Mouse (Mus musculus): ENCODE measurements around the gene Gm10118. TPM values are rescaled to one million over a fixed set of nuclear protein-coding genes. Genes with fewer than 3 reads are reported as not detected.

The Gm10118 gene
- not detected in 2 replicates for polyA plus RNA-seq (2012; rRNA removed)

- Histone ChIP-seq H3K27me3 (ENCODE audit: control insufficient read depth, insufficient read depth, low read length) (no peaks in the 10 kb centered on the region), H3K4me1 (ENCODE audit: control insufficient read depth, insufficient read depth, insufficient read length, low read length) (no peaks in the 10 kb centered on the region), H3K36me3 (ENCODE audit: control insufficient read depth, insufficient read depth, low read length) (no peaks in the 10 kb centered on the region), H3K27ac (ENCODE audit: insufficient read depth, low read depth, low read length) (no peak within 1 kb of the TSS), H3K4me3 (ENCODE audit: low read depth, low read length) (no peak within 1 kb of the TSS)
- TF ChIP-seq CTCF (IDR thresholded peaks at IDR 0.05; ENCODE audit: extremely low read depth, insufficient read length, insufficient replicate concordance, low read depth, low read length) (no peak), POLR2A (IDR thresholded peaks at IDR 0.05; ENCODE audit: low read depth, low read length) (no peak)
Measured at GRCm38 (mm10) chr10:63927334-63927733, at the start of gene Gm10118. Gene Gm10118, minus strand, starts transcription at chr10:63927434.

- TF ChIP-seq CTCF (IDR thresholded peaks at IDR 0.05; ENCODE audit: extremely low read depth, insufficient read length, insufficient replicate concordance, low read depth, low read length), result no peak
- TF ChIP-seq POLR2A (IDR thresholded peaks at IDR 0.05; ENCODE audit: low read depth, low read length), result no peak
- no peaks in the 10 kb centered on the region for H3K36me3 ChIP-seq (ENCODE audit: control insufficient read depth, insufficient read depth, low read length)
- no peak overlapping the region for H3K27ac ChIP-seq (ENCODE audit: insufficient read depth, low read depth, low read length)
- no peaks in the 10 kb centered on the region; the same call in 1 of the 2 replicates for H3K27me3 ChIP-seq (ENCODE audit: control insufficient read depth, insufficient read depth, low read length)
- WGBS, result 85% methylated on average over 2 of the region's 2 CpGs
- no peak overlapping the region for H3K4me3 ChIP-seq (ENCODE audit: low read depth, low read length)
- no peaks in the 10 kb centered on the region for H3K4me1 ChIP-seq (ENCODE audit: control insufficient read depth, insufficient read depth, insufficient read length, low read length)
Measured at GRCm38 (mm10) chr10:63972300-63972699, 45.1 kb upstream of the Gm10118 start.

GRCm38 (mm10) chr10:63954308-63954930 lies 27.2 kb upstream of the Gm10118 start:
- no peak for TF ChIP-seq CTCF (IDR thresholded peaks at IDR 0.05; ENCODE audit: extremely low read depth, insufficient read length, insufficient replicate concordance, low read depth, low read length)
- TF ChIP-seq POLR2A (IDR thresholded peaks at IDR 0.05; ENCODE audit: low read depth, low read length), result no peak
- Histone ChIP-seq H3K36me3 (ENCODE audit: control insufficient read depth, insufficient read depth, low read length) (no peaks in the 10 kb centered on the region), H3K27ac (ENCODE audit: insufficient read depth, low read depth, low read length) (no peak overlapping the region), H3K27me3 (ENCODE audit: control insufficient read depth, insufficient read depth, low read length) (no peaks in the 10 kb centered on the region), H3K4me1 (ENCODE audit: control insufficient read depth, insufficient read depth, insufficient read length, low read length) (no peaks in the 10 kb centered on the region), H3K4me3 (ENCODE audit: low read depth, low read length) (no peak overlapping the region)
- WGBS, result 21% methylated on average over 6 of the region's 7 CpGs

GRCm38 (mm10) chr10:63951481-63951880 lies 24.2 kb upstream of the Gm10118 start:
- Histone ChIP-seq H3K36me3 (ENCODE audit: control insufficient read depth, insufficient read depth, low read length) (no peaks in the 10 kb centered on the region), H3K4me1 (ENCODE audit: control insufficient read depth, insufficient read depth, insufficient read length, low read length) (no peaks in the 10 kb centered on the region), H3K27ac (ENCODE audit: insufficient read depth, low read depth, low read length) (no peak overlapping the region), H3K27me3 (ENCODE audit: control insufficient read depth, insufficient read depth, low read length) (no peaks in the 10 kb centered on the region), H3K4me3 (ENCODE audit: low read depth, low read length) (no peak overlapping the region)
- 86% methylated on average over 1 of the region's 1 CpGs for WGBS
- no peak for TF ChIP-seq CTCF (IDR thresholded peaks at IDR 0.05; ENCODE audit: extremely low read depth, insufficient read length, insufficient replicate concordance, low read depth, low read length)
- no peak for TF ChIP-seq POLR2A (IDR thresholded peaks at IDR 0.05; ENCODE audit: low read depth, low read length)

GRCm38 (mm10) chr10:63950867-63951266 lies 23.6 kb upstream of the Gm10118 start:
- H3K36me3 ChIP-seq (ENCODE audit: control insufficient read depth, insufficient read depth, low read length), result no peaks in the 10 kb centered on the region
- WGBS, result 44% methylated on average over 8 of the region's 8 CpGs
- H3K4me1 ChIP-seq (ENCODE audit: control insufficient read depth, insufficient read depth, insufficient read length, low read length), result no peaks in the 10 kb centered on the region
- no peak overlapping the region for H3K27ac ChIP-seq (ENCODE audit: insufficient read depth, low read depth, low read length)
- no peak overlapping the region for H3K4me3 ChIP-seq (ENCODE audit: low read depth, low read length)
- no peak for TF ChIP-seq POLR2A (IDR thresholded peaks at IDR 0.05; ENCODE audit: low read depth, low read length)
- TF ChIP-seq CTCF (IDR thresholded peaks at IDR 0.05; ENCODE audit: extremely low read depth, insufficient read length, insufficient replicate concordance, low read depth, low read length), result no peak
- H3K27me3 ChIP-seq (ENCODE audit: control insufficient read depth, insufficient read depth, low read length), result no peaks in the 10 kb centered on the region

GRCm38 (mm10) chr10:63947266-63947665 lies 20.0 kb upstream of the Gm10118 start:
- no peak for TF ChIP-seq POLR2A (IDR thresholded peaks at IDR 0.05; ENCODE audit: low read depth, low read length)
- no peak for TF ChIP-seq CTCF (IDR thresholded peaks at IDR 0.05; ENCODE audit: extremely low read depth, insufficient read length, insufficient replicate concordance, low read depth, low read length)
- no peaks in the 10 kb centered on the region for H3K27me3 ChIP-seq (ENCODE audit: control insufficient read depth, insufficient read depth, low read length)
- no peaks in the 10 kb centered on the region for H3K36me3 ChIP-seq (ENCODE audit: control insufficient read depth, insufficient read depth, low read length)
- H3K27ac ChIP-seq (ENCODE audit: insufficient read depth, low read depth, low read length), result no peak overlapping the region
- WGBS, result 75% methylated on average over 4 of the region's 4 CpGs
- H3K4me1 ChIP-seq (ENCODE audit: control insufficient read depth, insufficient read depth, insufficient read length, low read length), result no peaks in the 10 kb centered on the region
- no peak overlapping the region for H3K4me3 ChIP-seq (ENCODE audit: low read depth, low read length)

- TF ChIP-seq POLR2A (IDR thresholded peaks at IDR 0.05; ENCODE audit: low read depth, low read length), result no peak
- TF ChIP-seq CTCF (IDR thresholded peaks at IDR 0.05; ENCODE audit: extremely low read depth, insufficient read length, insufficient replicate concordance, low read depth, low read length), result no peak
- WGBS, result 60% methylated on average over 3 of the region's 3 CpGs
Measured at GRCm38 (mm10) chr10:63945534-63945933, 18.3 kb upstream of the Gm10118 start.

More at GRCm38 (mm10) chr10:63945534-63945933, 18.3 kb upstream of the Gm10118 start:
- H3K27me3 ChIP-seq (ENCODE audit: control insufficient read depth, insufficient read depth, low read length), result no peaks in the 10 kb centered on the region
- no peaks in the 10 kb centered on the region for H3K36me3 ChIP-seq (ENCODE audit: control insufficient read depth, insufficient read depth, low read length)
- no peak overlapping the region for H3K27ac ChIP-seq (ENCODE audit: insufficient read depth, low read depth, low read length)
- H3K4me1 ChIP-seq (ENCODE audit: control insufficient read depth, insufficient read depth, insufficient read length, low read length), result no peaks in the 10 kb centered on the region
- no peak overlapping the region for H3K4me3 ChIP-seq (ENCODE audit: low read depth, low read length)
